Mouse (Mus musculus) limb, embryonic 12.5 days (tissue): ENCODE measurements at regions not wholly inside any gene's neighbourhood (a gene's known extent, or its start where the extent isn't known, plus 50 kb on each side); places are given as distances from the start of the nearest gene placed in this dataset.

Experiments used
- ATAC-seq: fragments of 200-750 bp; cut with Nextera tagmentation; 2 replicates; pipeline ENCODE4 v1.8.0; 2017; ENCODE audit warnings: low read depth, moderate TSS enrichment; ENCODE audit not compliant: insufficient number of reproducible peaks, insufficient read depth, low FRiP score, low TSS enrichment
- H3K27ac ChIP-seq: fragments of 300-500 bp; sonication (generic); 2 replicates; pipeline ENCODE4 v1.5.1; 2016; ENCODE audit warnings: mild to moderate bottlenecking, moderate library complexity
- H3K27me3 ChIP-seq: fragments of 300-500 bp; sonication (generic); 2 replicates; pipeline ENCODE4 v1.6.1; 2016; ENCODE audit warnings: mild to moderate bottlenecking, moderate library complexity
- H3K36me3 ChIP-seq: fragments of 300-500 bp; sonication (generic); 2 replicates; pipeline ENCODE4 v1.6.1; 2016; ENCODE audit warnings: mild to moderate bottlenecking, moderate library complexity
- H3K4me1 ChIP-seq: fragments of 300-500 bp; sonication (generic); replicated peaks from 2 replicates; pipeline ENCODE4 v1.6.1; 2016
- H3K4me2 ChIP-seq: fragments of 300-500 bp; sonication (generic); 2 replicates; pipeline ENCODE4 v1.6.1; 2016; ENCODE audit warnings: mild to moderate bottlenecking, moderate library complexity
- H3K4me3 ChIP-seq: fragments of 300-500 bp; sonication (generic); replicated peaks from 2 replicates; pipeline ENCODE4 v1.5.1; 2016; ENCODE audit warnings: mild to moderate bottlenecking
- H3K9ac ChIP-seq: fragments of 300-500 bp; sonication (generic); replicated peaks from 2 replicates; pipeline ENCODE4 v1.6.1; 2016; ENCODE audit warnings: mild to moderate bottlenecking, moderate library complexity
- H3K9me3 ChIP-seq: fragments of 300-500 bp; sonication (generic); 2 replicates; pipeline ENCODE4 v1.6.1; 2016; ENCODE audit warnings: mild to moderate bottlenecking, moderate library complexity
- WGBS: fragments of 180-500 bp; shearing (Covaris S2); methylation state at CpG from one replicate; pipeline ENCODE4 v1.1.7; 2016; 5-methylcytosine and 5-hydroxymethylcytosine counted together

DNA sequence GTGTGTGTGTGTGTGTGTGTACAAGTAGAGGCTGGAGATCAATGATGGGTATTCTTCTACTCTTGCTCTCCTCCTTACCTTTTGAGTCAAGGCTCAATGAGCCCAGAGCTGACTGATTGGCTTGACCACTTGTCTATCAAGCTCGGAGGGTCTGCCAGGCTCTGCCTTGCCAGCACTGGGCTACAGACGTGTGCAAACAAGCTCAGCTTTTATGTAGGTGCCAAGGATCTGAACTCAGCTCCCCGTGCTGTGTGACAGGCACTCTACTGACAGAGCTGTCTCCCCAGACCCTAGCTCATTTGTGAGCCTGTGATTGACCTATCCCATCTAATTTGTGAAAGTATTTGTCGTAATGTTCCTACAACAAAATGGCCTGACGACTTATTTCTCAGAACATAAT, 54.2 kb upstream of the Cdc42bpa start:
- Histone ChIP-seq H3K4me2 (no peak overlapping the region), H3K27ac (no peak overlapping the region), H3K9ac (no peak overlapping the region), H3K36me3 (no peaks in the 10 kb centered on the region), H3K4me1 (no peaks in the 10 kb centered on the region), H3K4me3 (no peak overlapping the region), H3K27me3 (no peaks in the 10 kb centered on the region), H3K9me3 (no peaks in the 10 kb centered on the region)
- ATAC-seq, result no peak
- 94% methylated on average over 5 of the region's 5 CpGs for WGBS

DNA sequence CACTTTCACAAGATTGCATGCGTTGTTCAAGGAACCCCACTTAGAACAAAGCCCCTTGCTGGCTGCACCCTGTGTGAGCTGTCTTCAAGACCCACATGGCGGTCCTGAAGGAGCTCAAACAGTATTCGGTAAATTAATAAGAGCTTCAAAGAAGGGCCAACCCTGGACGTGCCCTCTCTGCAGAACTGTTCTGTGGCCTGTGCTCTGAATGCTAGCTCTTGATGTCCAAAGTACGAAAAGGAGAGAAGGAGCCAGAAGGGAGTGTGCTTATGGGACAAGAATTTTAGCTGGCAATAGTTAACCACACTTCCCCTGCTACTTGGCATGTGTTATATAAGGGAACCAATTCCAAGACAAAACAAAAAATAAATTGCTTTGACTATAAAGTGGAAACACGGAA, 67.6 kb upstream of the Cdc42bpa start:
- no peak overlapping the region for H3K27ac ChIP-seq
- ATAC-seq, result no peak
- WGBS, result 86% methylated on average over 6 of the region's 6 CpGs

DNA sequence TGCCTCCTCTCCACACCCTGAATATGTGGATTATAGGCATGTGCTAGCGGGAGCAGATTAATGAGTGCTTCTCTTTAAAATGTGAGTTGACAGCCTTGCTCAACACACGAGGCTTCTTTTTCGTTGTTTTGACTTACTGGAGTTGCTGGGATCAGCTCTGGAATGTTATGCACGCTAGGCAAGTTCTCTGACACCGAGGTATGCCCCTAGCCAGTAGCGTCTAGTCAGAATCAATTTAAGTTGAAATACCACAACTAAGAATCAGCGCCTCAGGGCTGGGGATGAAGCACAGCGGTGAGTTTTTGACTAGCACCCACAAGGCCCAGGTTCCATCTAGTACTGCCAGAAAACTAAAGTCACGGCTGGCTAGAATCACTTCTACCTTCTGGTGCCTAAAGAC, 72.4 kb upstream of the Cdc42bpa start:
- Histone ChIP-seq H3K4me2 (no peak overlapping the region), H3K9ac (no peak overlapping the region), H3K4me1 (peaks cover 2% of the 10 kb centered on the region), H3K27me3 (no peaks in the 10 kb centered on the region), H3K27ac (no peak overlapping the region), H3K4me3 (no peak overlapping the region), H3K9me3 (no peaks in the 10 kb centered on the region), H3K36me3 (no peaks in the 10 kb centered on the region)
- WGBS, result 70% methylated on average over 9 of the region's 9 CpGs
- ATAC-seq, result no peak

More for the DNA sequence above, 67.6 kb upstream of the Cdc42bpa start:
- H3K27me3 ChIP-seq, result no peaks in the 10 kb centered on the region
- no peaks in the 10 kb centered on the region for H3K4me1 ChIP-seq
- H3K9ac ChIP-seq, result no peak overlapping the region
- H3K4me3 ChIP-seq, result no peak overlapping the region
- no peaks in the 10 kb centered on the region for H3K9me3 ChIP-seq
- no peaks in the 10 kb centered on the region for H3K36me3 ChIP-seq
- H3K4me2 ChIP-seq, result no peak overlapping the region

DNA sequence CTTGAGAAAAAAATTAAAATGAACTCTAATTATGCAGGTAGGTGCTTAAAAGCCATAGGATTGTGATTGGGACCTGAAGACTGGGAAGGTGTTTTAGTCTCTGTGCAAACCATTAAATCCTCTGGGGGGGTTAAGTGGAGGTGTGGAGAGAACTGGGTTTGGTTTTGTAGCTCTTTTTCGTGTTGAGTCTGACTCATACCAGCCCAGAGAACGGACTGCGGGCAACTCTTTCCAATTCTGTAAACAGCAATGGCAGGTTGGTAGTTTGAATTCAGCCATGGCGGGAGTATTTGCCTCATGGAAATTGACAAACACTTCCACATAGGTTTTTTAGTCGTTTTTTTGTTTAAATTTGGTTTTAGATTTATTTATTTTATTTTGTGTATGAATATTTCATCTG, 77.7 kb upstream of the Ahctf1 start:
- ATAC-seq, result no peak
- Histone ChIP-seq H3K27ac (no peak overlapping the region), H3K9me3 (no peaks in the 10 kb centered on the region), H3K4me3 (no peak overlapping the region), H3K9ac (no peak overlapping the region), H3K36me3 (no peaks in the 10 kb centered on the region), H3K4me2 (no peak overlapping the region), H3K4me1 (peaks cover 19% of the 10 kb centered on the region), H3K27me3 (no peaks in the 10 kb centered on the region)
- 85% methylated on average over 5 of the region's 5 CpGs for WGBS

DNA sequence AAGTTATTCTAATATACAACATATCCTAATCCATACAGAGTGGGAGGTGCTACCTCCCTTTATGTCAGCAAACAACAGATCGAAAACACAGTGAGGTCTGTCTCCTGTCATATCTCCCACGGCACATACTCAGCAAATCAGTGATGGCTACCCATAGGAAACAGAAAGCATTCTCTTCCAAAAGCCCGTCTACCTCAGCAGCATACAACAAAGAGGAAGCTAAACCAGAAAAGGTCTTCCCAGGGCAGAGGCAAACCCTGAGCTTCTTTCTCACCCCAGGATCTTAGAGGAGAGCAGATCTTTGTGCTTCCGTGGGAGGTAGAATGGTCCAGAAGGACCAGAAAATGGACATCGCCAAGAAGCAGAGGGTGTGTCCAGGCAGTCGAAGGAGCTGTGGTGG, 74.4 kb upstream of the Ahctf1 start:
- Histone ChIP-seq H3K4me1 (peaks cover 20% of the 10 kb centered on the region), H3K36me3 (no peaks in the 10 kb centered on the region), H3K9ac (no peak overlapping the region), H3K27ac (no peak overlapping the region), H3K4me3 (no peak overlapping the region), H3K9me3 (no peaks in the 10 kb centered on the region), H3K4me2 (no peak overlapping the region), H3K27me3 (no peaks in the 10 kb centered on the region)
- no peak for ATAC-seq
- WGBS, result 87% methylated on average over 6 of the region's 6 CpGs

DNA sequence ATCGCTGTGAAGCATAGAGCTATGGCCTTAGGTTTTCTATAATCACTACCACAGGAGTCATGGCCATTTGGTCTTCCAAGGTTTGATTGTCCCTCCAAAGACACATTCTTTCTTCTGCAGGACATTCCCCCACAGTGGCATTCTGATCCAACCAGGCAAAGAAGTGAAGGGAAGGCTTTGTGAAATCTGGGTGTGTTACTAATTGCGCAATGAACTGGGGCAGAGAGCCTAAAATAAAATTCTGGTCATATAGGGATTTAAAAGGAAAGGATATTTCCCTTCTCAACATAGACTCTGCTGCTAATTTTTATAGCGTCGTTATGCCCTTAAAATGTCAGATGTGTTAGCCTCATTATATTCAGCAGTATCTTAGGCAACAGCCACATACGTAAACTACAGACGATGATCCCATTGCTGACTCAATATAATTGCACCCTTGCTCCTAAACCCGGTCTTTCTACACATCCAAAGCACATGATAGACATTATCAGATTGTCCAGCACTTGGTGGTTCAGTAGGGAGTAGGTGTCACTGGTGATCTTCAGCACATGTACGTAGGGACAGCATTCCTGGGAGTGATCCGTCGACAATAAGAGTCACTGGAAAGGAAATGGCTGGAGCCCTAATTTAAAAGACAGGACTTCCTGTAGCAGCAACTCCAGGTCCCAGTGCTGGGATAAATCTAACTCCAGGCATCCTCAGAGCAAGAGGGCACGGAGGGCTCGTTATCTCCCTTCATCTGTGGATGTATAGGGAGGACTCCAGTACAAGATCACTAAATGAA, 70.5 kb upstream of the Ahctf1 start:
- no peak overlapping the region for H3K27ac ChIP-seq
- no peaks in the 10 kb centered on the region for H3K36me3 ChIP-seq
- no peaks in the 10 kb centered on the region for H3K27me3 ChIP-seq
- WGBS, result 54% methylated on average over 12 of the region's 12 CpGs
- H3K4me2 ChIP-seq, result no peak overlapping the region
- no peak for ATAC-seq
- H3K4me3 ChIP-seq, result no peak overlapping the region
- no peak overlapping the region for H3K9ac ChIP-seq
- no peaks in the 10 kb centered on the region for H3K9me3 ChIP-seq
- H3K4me1 ChIP-seq, result peaks cover 9% of the 10 kb centered on the region

DNA sequence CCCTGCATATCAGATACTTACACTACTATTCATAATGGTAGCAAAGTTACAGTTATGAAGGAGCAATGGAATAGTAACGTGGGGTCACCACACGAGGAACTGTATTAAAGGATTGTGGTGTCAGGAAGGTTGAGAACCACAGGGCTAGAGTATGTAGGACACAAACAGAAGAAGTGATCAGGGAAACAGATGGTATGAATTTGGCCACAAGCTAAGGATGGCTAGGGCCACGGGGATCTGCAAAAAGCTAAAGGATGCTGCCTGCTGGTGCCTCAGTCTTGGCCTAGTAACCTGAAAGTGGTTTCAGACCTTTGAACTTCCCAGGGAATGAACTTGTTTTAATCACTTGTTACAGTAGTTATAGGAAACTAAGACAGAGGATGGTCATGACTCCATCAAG, 68.5 kb upstream of the Ahctf1 start:
- H3K4me3 ChIP-seq, result no peak overlapping the region
- H3K9ac ChIP-seq, result no peak overlapping the region
- no peak for ATAC-seq
- no peaks in the 10 kb centered on the region for H3K9me3 ChIP-seq
- H3K4me1 ChIP-seq, result peaks cover 9% of the 10 kb centered on the region
- H3K4me2 ChIP-seq, result no peak overlapping the region
- no peaks in the 10 kb centered on the region for H3K36me3 ChIP-seq
- no peaks in the 10 kb centered on the region for H3K27me3 ChIP-seq
- WGBS, result 79% methylated on average over 3 of the region's 3 CpGs
- no peak overlapping the region for H3K27ac ChIP-seq

DNA sequence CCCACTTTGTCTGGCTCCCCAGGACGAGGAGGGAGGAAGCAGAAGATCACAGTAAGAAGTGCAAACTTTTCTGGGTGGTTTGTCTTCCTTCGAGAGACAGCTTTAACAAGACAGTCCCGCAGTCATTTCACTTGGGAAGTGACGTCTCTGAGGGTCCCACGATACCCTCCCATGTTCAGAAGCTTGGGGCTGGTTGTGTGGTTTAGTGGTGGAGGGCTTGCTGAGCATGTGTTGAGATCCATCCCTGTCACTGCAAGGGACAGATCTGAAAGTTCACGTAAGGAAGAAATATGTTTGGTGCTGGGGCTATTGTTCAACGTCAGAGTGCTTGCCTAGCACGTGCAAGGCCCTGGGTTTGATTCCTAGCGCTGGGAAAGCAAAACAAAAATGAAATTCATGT, 65.2 kb upstream of the Ahctf1 start:
- WGBS, result 82% methylated on average over 9 of the region's 9 CpGs
- peaks cover 9% of the 10 kb centered on the region for H3K4me1 ChIP-seq
- ATAC-seq, result no peak
- no peaks in the 10 kb centered on the region for H3K36me3 ChIP-seq
- H3K4me3 ChIP-seq, result no peak overlapping the region
- no peak overlapping the region for H3K4me2 ChIP-seq
- H3K9me3 ChIP-seq, result 0 out of 2 replicates have a peak, but pooled peaks cover 3% of the 10 kb centered on the region
- H3K27ac ChIP-seq, result no peak overlapping the region
- H3K27me3 ChIP-seq, result no peaks in the 10 kb centered on the region
- H3K9ac ChIP-seq, result no peak overlapping the region

DNA sequence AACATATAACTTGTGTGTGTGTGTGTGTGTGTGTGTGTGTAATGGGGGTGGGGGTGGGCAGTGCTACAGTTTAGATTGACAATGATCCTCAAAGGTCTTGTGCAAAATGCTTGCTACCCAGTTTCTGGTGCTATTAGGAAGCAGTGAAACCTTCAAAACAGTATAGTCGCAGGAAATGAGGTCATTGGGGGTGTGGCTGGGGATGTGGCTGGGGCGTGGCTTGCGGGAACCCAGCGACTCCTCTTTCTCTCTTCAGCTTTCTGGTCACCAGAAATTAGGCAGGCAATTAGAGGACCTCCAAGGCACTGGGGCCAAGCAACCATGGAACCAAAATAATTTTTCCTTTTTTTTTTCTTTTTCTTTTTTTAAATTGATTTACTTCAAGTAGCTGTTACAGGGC, 64.0 kb upstream of the Ahctf1 start:
- no peak overlapping the region for H3K9ac ChIP-seq
- no peaks in the 10 kb centered on the region for H3K27me3 ChIP-seq
- no peaks in the 10 kb centered on the region for H3K36me3 ChIP-seq
- no peak overlapping the region for H3K4me3 ChIP-seq
- H3K4me1 ChIP-seq, result peaks cover 9% of the 10 kb centered on the region
- no peak for ATAC-seq
- H3K4me2 ChIP-seq, result no peak overlapping the region
- H3K9me3 ChIP-seq, result 0 out of 2 replicates have a peak, but pooled peaks cover 3% of the 10 kb centered on the region
- no peak overlapping the region for H3K27ac ChIP-seq
- 96% methylated on average over 4 of the region's 4 CpGs for WGBS

DNA sequence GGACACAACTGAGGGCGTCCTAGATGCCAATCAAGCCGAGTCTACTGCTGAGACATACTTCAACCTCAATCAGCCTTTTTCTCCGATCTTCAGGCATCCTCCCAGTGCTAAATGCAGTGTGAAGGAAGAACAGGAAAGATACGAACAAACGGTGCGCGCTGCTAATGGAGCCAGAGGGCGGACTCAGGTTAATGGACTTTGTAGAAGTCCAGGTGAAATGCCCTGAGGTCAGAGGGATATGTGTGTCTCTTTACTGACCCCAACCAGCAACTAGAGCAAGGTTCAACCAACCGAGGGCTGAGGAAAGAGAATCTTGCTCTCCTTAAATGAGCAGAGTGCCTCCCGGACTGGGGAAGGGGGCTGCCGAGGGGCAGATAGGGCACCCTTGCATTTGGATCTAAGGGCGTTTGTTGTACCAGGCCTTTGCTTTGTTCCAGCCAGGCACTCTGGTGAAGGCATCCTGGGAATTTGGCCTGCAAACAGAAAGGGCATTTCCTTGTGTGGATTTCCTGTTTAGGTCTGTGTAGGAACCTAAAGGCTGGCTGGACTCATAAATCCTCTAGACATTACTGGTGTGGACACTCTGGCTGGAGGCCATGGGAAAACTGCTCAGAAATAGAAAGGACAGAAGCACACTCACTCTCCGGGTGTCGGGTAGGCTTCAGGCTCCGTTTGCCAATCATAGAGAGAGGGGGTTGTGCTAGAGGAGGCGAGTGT, 62.7 kb upstream of the Ahctf1 start:
- Histone ChIP-seq H3K36me3 (no peaks in the 10 kb centered on the region), H3K27ac (peak overlapping the region; percentile 60; the same call in 1 of the 2 replicates), H3K9ac (no peak overlapping the region), H3K4me3 (no peak overlapping the region), H3K27me3 (no peaks in the 10 kb centered on the region), H3K9me3 (0 out of 2 replicates have a peak, but pooled peaks cover 3% of the 10 kb centered on the region), H3K4me2 (no peak overlapping the region), H3K4me1 (peaks cover 9% of the 10 kb centered on the region)
- WGBS, result 77% methylated on average over 16 of the region's 16 CpGs
- no peak; the same call in 1 of the 2 replicates for ATAC-seq

DNA sequence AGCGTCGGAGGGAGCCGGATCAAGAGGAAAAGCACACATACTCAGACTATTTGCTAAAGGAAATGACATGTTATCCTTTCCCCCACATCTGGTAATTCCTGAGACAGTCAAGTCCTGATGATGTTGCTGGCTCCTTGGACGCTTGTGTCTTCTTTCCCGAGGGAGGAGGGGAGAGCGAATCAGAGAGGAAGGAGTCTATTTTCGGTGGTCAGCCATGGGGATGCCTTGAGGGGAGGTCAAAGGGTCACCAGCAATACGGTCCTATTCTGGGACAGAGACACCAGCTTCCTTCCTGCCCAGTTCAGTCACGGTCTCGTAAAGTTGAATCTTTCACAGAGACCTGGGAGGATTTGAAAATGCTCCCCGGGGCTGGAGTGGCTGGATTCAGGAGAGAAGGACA, 62.1 kb upstream of the Ahctf1 start:
- Histone ChIP-seq H3K9me3 (0 out of 2 replicates have a peak, but pooled peaks cover 3% of the 10 kb centered on the region), H3K4me3 (no peak overlapping the region), H3K36me3 (no peaks in the 10 kb centered on the region), H3K27me3 (no peaks in the 10 kb centered on the region), H3K9ac (no peak overlapping the region), H3K4me2 (no peak overlapping the region), H3K27ac (no peak overlapping the region), H3K4me1 (peaks cover 9% of the 10 kb centered on the region)
- 58% methylated on average over 11 of the region's 11 CpGs for WGBS
- no peak for ATAC-seq
